Mouse (Mus musculus) embryo, embryonic 11 days (tissue): ENCODE results near the gene Gdpd4.
A peak's percentile ranks its signal among the peaks of the same experiment; 100 is the strongest.

Source experiments
- DNase-seq: peaks from one replicate; pipeline ENCODE4 v3.0.0-alpha.2; 2015

Gdpd4 gene

DNA sequence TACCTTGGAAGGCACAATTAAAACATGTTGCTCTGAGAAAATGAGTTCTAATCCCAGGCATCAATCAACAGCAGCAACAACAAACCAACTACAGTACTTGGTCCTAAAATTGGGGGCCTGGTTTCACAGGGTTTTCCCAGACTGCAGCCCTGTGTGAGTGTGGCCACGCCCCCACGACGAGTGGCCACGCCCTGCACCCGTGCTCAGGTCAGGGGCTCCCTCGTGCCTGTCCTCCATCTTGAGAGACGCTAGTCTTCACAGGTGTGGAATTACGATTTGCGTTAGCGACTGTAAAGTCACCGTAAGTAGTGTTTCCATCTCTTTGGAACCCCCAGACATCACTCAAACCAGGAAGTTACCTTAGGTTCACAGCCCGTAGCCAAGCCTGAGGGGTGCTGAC, at the start of gene Gdpd4:
TSS of gene Gdpd4 (plus strand) at position 214 of the 400 bp plus-strand sequence.
- no peak for DNase-seq

DNA sequence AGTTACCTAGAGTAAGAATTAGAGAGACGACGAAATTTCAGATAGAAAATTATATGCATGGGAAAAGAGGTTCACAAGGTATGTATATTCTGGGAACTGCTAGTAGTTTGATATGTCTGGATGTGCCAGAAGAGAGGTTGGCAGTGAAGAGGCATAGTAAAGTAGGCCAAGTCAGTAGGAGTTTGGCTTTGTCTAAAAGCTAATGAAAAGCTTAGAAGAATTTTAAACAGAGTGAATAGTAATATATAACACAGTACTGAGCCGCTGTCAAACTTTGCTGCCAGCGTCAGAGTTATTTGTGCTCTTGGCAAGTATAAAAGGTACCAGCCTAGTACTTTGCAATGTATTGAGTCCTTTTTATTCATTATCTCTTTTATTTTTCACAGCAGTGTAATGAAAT, 47.4 kb upstream of the Gdpd4 start:
- no peak for DNase-seq

DNA sequence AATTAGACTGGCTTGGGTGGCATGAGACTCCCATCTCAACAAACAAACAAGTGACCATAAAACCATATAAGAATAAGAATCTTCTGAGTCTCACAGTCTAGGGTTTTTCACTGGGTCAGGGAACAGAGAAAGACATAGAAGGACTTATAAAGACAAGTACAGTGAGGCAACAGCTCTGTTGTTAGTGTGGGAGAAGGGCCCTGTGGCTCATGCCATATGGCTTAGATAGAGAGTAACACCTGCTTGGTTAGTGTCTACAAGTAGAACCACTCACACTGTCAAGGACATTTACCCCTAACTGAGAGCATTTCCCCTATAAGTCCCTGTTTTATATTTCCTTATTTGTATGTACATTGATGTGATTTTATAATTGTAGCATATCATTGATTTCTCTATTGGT, 46.4 kb upstream of the Gdpd4 start:
- DNase-seq, result no peak

- DNase-seq, result peak; percentile 1
These were observed 41.8 kb upstream of the Gdpd4 start for GRCm38 (mm10) chr7:97877846-97878538.

DNA sequence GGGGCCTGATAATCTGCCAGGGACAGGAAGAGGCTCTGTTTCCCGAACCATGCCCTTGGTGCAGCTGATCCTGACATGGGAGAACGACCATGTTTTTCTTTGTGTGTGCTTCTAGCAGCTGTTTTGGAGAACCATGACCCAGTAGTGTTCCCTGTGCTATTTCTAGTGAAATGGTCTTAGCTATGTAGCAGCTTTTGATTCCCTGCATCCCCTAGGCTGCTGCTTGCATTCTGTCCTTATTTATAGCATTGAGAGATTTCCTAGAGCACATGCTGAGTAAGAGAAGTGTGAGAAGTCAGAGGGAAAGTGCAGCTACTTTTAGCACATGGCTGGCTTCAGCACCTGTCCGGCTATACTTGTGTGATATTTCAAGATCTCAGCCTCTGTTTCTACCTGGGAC, 8.1 kb upstream of the Gdpd4 start:
- no peak for DNase-seq

DNA sequence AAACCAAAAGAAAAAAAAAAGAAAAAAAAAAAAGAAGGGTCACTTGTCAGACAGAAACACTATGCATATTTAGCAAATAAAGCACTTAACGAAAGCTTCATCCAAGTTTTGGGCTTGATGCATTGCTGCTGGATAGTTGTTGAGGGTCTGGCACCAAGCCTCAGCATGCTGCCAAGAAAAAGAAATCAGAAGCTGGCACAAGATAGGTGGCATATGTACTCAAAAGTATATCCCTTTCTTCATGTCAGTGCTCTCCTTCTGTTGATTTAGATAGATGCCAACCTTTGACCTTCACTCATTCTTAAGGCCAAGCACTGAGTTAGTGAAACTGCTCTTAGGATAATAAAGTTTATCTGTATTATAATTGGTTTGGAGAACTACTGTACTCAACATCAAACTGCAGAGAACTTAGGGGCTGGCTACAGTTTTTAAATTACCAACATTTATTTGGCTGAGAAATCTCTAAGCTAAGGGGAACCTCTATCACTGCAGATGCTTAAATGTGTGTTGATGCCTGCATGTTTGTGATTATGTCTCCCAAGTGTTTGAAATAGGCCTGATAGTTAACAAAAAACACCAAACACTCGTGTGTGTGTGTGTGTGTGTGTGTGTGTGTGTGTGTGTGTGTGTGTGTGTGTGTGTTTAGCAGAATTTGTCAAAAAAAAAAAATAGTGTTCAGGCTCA, 4.8 kb upstream of the Gdpd4 start:
- no peak for DNase-seq

- no peak for DNase-seq
These were observed 6.1 kb downstream of the Gdpd4 start for GRCm38 (mm10) chr7:97925819-97926218.

- no peak for DNase-seq
These were observed 7.2 kb downstream of the Gdpd4 start for GRCm38 (mm10) chr7:97926978-97927377.

- no peak for DNase-seq
These were observed 24.7 kb downstream of the Gdpd4 start for GRCm38 (mm10) chr7:97944485-97944884.

DNA sequence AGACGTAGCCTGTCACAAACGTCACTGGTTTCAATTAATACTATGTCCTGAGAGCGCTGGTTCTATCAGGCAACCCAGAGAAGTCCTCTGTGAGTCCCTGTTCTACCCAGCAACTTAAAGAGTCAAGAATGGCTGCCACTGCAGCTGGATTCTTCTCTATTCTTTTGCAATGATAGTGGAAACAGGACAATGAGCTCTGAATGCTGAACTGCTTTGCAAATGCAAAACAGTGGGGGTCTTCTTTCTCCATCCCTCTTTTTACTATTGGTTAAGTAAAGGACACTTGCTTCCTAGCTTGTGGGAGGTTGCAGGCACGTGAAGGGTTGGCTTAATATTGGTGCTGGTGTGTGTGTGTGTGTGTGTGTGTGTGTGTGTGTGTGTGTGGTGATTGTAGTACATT, 52.7 kb downstream of the Gdpd4 start:
- DNase-seq, result no peak

- peak; percentile 66 for DNase-seq
These were observed 57.7 kb downstream of the Gdpd4 start for GRCm38 (mm10) chr7:97977463-97977862.

- peak; percentile 63 for DNase-seq
These were observed 64.5 kb downstream of the Gdpd4 start for GRCm38 (mm10) chr7:97984108-97984834.

- no peak for DNase-seq
These were observed 82.9 kb downstream of the Gdpd4 start for GRCm38 (mm10) chr7:98002617-98003016.

GRCm38 (mm10) chr7:98048101-98048824, 128.5 kb downstream of the Gdpd4 start:
- no peak for DNase-seq

- peak; percentile 69 for DNase-seq
These were observed 132.2 kb downstream of the Gdpd4 start for GRCm38 (mm10) chr7:98051980-98052379.

- DNase-seq, result no peak
These were observed 134.7 kb downstream of the Gdpd4 start for GRCm38 (mm10) chr7:98054461-98054860.

GRCm38 (mm10) chr7:98054942-98055341, 135.2 kb downstream of the Gdpd4 start:
- DNase-seq, result no peak

DNA sequence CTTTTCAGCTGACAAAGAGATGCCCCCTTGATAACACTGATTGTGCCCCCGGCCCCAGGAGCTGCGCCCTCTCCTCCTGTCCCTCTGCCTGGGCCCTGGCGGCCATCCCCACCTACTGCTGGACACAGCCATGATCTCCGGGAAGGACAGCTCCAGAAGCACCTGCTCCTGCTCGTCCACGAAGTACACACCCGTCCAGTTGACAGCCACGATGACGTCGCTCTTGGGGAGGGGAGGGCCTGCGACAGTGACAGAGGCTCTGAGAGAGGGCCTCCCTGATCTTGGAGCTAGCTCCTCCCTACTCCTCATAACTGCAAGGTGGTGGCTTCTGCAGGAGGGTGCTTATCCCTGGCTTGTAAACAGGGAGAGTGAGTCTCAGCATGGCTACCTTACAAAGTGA, 146.5 kb downstream of the Gdpd4 start:
- no peak for DNase-seq

DNA sequence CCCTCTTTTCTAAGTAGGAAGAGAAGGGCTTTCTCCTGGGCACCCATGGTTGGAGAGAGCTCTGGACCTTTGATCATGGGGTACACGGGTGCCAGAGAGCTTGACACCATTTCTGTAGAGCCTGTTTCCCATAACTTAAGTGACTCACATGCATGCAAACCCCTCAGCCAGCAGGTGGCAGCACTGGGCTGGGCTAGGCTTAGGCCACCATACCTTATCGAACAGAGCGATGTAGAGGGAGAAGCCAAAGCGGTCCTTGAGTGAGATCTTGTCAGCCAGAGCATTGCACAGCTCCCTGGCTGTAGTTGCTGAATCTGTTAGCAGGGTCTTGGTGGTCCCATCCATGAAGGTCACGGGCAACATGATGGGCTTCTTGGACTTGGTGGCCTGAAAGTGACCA, 151.9 kb downstream of the Gdpd4 start:
- peak; percentile 92 for DNase-seq

DNA sequence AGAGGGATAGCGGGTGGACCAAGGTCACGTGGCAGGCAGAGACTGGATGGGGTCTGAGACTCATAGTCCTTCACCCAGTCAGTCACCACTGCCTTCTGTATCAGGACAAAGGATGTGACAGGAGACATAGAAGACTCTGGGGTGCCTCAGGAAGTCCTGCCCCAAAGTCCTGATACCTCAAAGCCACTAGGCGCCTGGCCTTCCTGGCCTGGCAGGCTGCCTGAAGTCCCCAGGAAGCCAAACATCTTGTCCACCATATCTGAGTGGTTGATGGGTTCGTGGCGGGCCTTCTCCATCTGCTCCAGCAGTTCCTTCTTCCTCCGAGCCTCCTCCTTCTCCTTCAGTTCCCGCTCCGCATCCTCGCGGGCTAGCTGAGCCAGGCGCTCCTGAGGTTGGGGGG, 157.7 kb downstream of the Gdpd4 start:
- DNase-seq, result no peak

DNA sequence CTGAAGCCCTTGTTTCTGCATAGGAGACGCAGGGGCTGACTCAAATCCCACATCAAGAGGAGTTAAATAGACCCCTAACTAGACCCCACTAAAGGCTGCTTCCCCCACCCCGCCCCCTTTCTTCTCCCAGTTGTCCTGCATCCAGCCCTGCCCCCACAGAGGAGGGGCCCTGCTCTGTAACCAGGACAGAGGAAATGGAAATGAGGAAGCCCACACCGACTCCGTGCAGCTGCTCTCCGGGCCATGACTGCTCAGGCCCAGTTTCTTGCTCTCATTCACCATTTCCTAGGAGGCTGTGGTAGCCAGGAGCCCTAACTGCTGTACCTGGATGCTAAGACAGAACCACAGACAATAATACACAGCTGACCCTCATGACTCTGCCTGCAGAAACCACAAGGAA, 162.6 kb downstream of the Gdpd4 start:
- peak; percentile 54 for DNase-seq

- peak; percentile 13 for DNase-seq
These were observed 165.0 kb downstream of the Gdpd4 start for GRCm38 (mm10) chr7:98084541-98085293.

DNA sequence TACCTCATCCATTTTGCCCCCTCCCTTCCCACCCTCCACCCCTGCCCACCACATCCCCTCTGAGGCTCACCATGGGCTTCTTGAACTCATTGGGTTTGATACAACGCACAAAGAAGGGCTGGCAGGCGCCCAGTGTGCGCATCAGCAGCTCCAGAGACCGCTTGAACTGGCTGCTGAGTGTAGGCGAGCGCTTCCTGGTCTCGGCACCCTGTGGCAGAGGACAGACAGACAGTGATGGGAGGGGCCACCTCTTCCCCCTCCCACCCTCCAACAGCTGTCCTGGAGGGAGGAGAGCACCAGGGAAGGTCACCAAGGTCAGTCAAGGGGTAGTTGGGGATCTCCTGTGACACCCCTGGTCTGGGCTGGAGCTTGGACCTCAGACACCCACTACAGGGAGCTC, 165.6 kb downstream of the Gdpd4 start:
- no peak for DNase-seq
